Mouse (Mus musculus): ENCODE results near the gene Thrap3.

The Thrap3 gene

GRCm38 (mm10) chr4:126115871-126116521 lies 86.6 kb downstream of the Thrap3 start:
- ATAC-seq (ENCODE audit: insufficient number of reproducible peaks, low FRiP score, low TSS enrichment) = no peak

GRCm38 (mm10) chr4:126115411-126115810 lies 87.1 kb downstream of the Thrap3 start:
- no peak for ATAC-seq (ENCODE audit: insufficient number of reproducible peaks, low FRiP score, low TSS enrichment)

All from cerebellum, adult (tissue).